Mouse (Mus musculus): Measurements from ENCODE around the gene Srd5a1.

DNA sequence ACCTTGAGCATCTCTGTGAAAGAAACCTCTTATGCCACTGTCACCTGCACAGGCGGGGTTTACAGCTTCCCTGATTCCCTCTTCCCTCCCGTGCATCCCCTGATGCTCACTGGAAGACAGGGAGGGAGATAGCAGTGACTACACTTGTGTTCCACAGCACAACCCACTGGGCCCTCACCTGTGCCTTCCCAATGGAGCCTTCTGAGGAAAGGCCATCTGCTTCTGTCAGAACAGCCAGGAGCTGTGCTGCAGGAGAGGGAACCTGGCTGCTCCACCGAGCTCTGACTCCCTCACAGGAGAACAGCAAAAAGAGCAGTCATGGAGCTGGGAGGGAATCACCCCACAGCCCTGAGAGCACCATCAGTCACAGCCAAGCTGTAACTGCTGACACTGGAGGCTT, 81.1 kb downstream of the Srd5a1 start:
- TF ChIP-seq CTCF (IDR thresholded peaks at IDR 0.05; ENCODE audit: low read depth) (no peak), EP300 (IDR thresholded peaks at IDR 0.05; ENCODE audit: low read depth) (no peak)
